Mouse (Mus musculus) gastrocnemius, postnatal 4 days (tissue): ENCODE measurements at regions not wholly inside any gene's neighbourhood (a gene's known extent, or its start where the extent isn't known, plus 50 kb on each side); places are given as distances from the start of the nearest gene placed in this dataset.

ENCODE experiments used
- DNase-seq, 2 experiments: peaks; one replicate each; pipeline ENCODE4 v3.0.0; 2021 to 2022; ENCODE audit warnings: low spot score in 2 of 2, mixed read lengths in 2 of 2

GRCm38 (mm10) chr1:35782668-35783067 is 285.5 kb upstream of the Hs6st1 start:
- DNase-seq = no peak

GRCm38 (mm10) chr1:35783427-35783826 is 284.8 kb upstream of the Hs6st1 start:
- no peak for DNase-seq

GRCm38 (mm10) chr1:35786241-35786640 is 282.0 kb upstream of the Hs6st1 start:
- DNase-seq = no peak

GRCm38 (mm10) chr1:35786668-35787213 is 281.5 kb upstream of the Hs6st1 start:
- DNase-seq = no peak

- no peak for DNase-seq
Measured at GRCm38 (mm10) chr1:35797064-35797463, 271.1 kb upstream of the Hs6st1 start.

- no peak for DNase-seq
Measured at GRCm38 (mm10) chr1:35797526-35797925, 270.7 kb upstream of the Hs6st1 start.

- DNase-seq = no peak
Measured at GRCm38 (mm10) chr1:35805546-35805945, 262.7 kb upstream of the Hs6st1 start.

- DNase-seq = no peak
Measured at GRCm38 (mm10) chr1:35806329-35806728, 261.9 kb upstream of the Hs6st1 start.

GRCm38 (mm10) chr1:35806731-35807130 is 261.5 kb upstream of the Hs6st1 start:
- peak in 1 of 2 experiments; percentile 29 for DNase-seq

GRCm38 (mm10) chr1:35808894-35809293 is 259.3 kb upstream of the Hs6st1 start:
- no peak for DNase-seq

GRCm38 (mm10) chr1:35809341-35809740 is 258.9 kb upstream of the Hs6st1 start:
- no peak for DNase-seq

- no peak for DNase-seq
Measured at GRCm38 (mm10) chr1:35810571-35811342, 257.4 kb upstream of the Hs6st1 start.

- DNase-seq = no peak
Measured at GRCm38 (mm10) chr1:35811380-35811779, 256.8 kb upstream of the Hs6st1 start.

GRCm38 (mm10) chr1:35811795-35812194 is 256.4 kb upstream of the Hs6st1 start:
- no peak for DNase-seq

GRCm38 (mm10) chr1:35813625-35814024 is 254.6 kb upstream of the Hs6st1 start:
- no peak for DNase-seq

- no peak for DNase-seq
Measured at GRCm38 (mm10) chr1:35814207-35814606, 254.0 kb upstream of the Hs6st1 start.

GRCm38 (mm10) chr1:35814751-35815150 is 253.4 kb upstream of the Hs6st1 start:
- DNase-seq = no peak

GRCm38 (mm10) chr1:35821791-35822190 is 246.4 kb upstream of the Hs6st1 start:
- DNase-seq = no peak

GRCm38 (mm10) chr1:35822376-35823202 is 245.6 kb upstream of the Hs6st1 start:
- no peak for DNase-seq

- no peak for DNase-seq
Measured at GRCm38 (mm10) chr1:35823496-35823895, 244.7 kb upstream of the Hs6st1 start.

GRCm38 (mm10) chr1:35823981-35824880 is 244.0 kb upstream of the Hs6st1 start:
- no peak for DNase-seq
